Mouse (Mus musculus): ENCODE measurements around the gene Chst8.

Chst8 gene

GRCm38 (mm10) chr7:34752151-34752762 lies 60.3 kb downstream of the Chst8 start:
- no peak for DNase-seq (ENCODE audit: low read depth, low spot score)

GRCm38 (mm10) chr7:34750350-34750749 lies 62.2 kb downstream of the Chst8 start:
- no peak for DNase-seq (ENCODE audit: low read depth, low spot score)

- DNase-seq (ENCODE audit: low read depth, low spot score), result no peak
Measured at GRCm38 (mm10) chr7:34749753-34750152, 62.8 kb downstream of the Chst8 start.

- DNase-seq (ENCODE audit: low read depth, low spot score), result no peak
Measured at GRCm38 (mm10) chr7:34748501-34748900, 64.0 kb downstream of the Chst8 start.

GRCm38 (mm10) chr7:34747661-34748060 lies 64.8 kb downstream of the Chst8 start:
- no peak for DNase-seq (ENCODE audit: low read depth, low spot score)

GRCm38 (mm10) chr7:34746586-34746985 lies 65.9 kb downstream of the Chst8 start:
- DNase-seq (ENCODE audit: low read depth, low spot score), result no peak

- DNase-seq (ENCODE audit: low read depth, low spot score), result no peak
Measured at GRCm38 (mm10) chr7:34746165-34746564, 66.3 kb downstream of the Chst8 start.

- no peak for DNase-seq (ENCODE audit: low read depth, low spot score)
Measured at GRCm38 (mm10) chr7:34745426-34745825, 67.1 kb downstream of the Chst8 start.

GRCm38 (mm10) chr7:34744994-34745393 lies 67.5 kb downstream of the Chst8 start:
- DNase-seq (ENCODE audit: low read depth, low spot score), result no peak

GRCm38 (mm10) chr7:34743411-34744085 lies 69.0 kb downstream of the Chst8 start:
- DNase-seq (ENCODE audit: low read depth, low spot score), result no peak

- DNase-seq (ENCODE audit: low read depth, low spot score), result no peak
Measured at GRCm38 (mm10) chr7:34739371-34739770, 73.1 kb downstream of the Chst8 start.

GRCm38 (mm10) chr7:34737206-34737605 lies 75.3 kb downstream of the Chst8 start:
- DNase-seq (ENCODE audit: low read depth, low spot score), result no peak

GRCm38 (mm10) chr7:34734348-34734747 lies 78.2 kb downstream of the Chst8 start:
- DNase-seq (ENCODE audit: low read depth, low spot score), result no peak

GRCm38 (mm10) chr7:34728931-34729330 lies 83.6 kb downstream of the Chst8 start:
- no peak for DNase-seq (ENCODE audit: low read depth, low spot score)

- DNase-seq (ENCODE audit: low read depth, low spot score), result no peak
Measured at GRCm38 (mm10) chr7:34725206-34725605, 87.3 kb downstream of the Chst8 start.

GRCm38 (mm10) chr7:34722551-34723230 lies 89.8 kb downstream of the Chst8 start:
- no peak for DNase-seq (ENCODE audit: low read depth, low spot score)

- DNase-seq (ENCODE audit: low read depth, low spot score), result no peak
Measured at GRCm38 (mm10) chr7:34722151-34722550, 90.4 kb downstream of the Chst8 start.

- no peak for DNase-seq (ENCODE audit: low read depth, low spot score)
Measured at GRCm38 (mm10) chr7:34721650-34722048, 90.9 kb downstream of the Chst8 start.

GRCm38 (mm10) chr7:34720882-34721649 lies 91.4 kb downstream of the Chst8 start:
- no peak for DNase-seq (ENCODE audit: low read depth, low spot score)

GRCm38 (mm10) chr7:34719599-34719998 lies 92.9 kb downstream of the Chst8 start:
- no peak for DNase-seq (ENCODE audit: low read depth, low spot score)

- no peak for DNase-seq (ENCODE audit: low read depth, low spot score)
Measured at GRCm38 (mm10) chr7:34718651-34719050, 93.9 kb downstream of the Chst8 start.

GRCm38 (mm10) chr7:34717161-34717810 lies 95.2 kb downstream of the Chst8 start:
- no peak for DNase-seq (ENCODE audit: low read depth, low spot score)

Measured in retina, adult 2 months (tissue).